Mouse (Mus musculus): ENCODE data around the gene Mapk1ip1l. TPM values are rescaled to one million over a fixed set of nuclear protein-coding genes. Genes with fewer than 3 reads are reported as not detected.
"Not testable (repeated sequence)": the region's sequence is repeated elsewhere in the genome, so short reads cannot be mapped to it uniquely, and the experiment has no call there.

Mapk1ip1l gene
- polyA plus RNA-seq, 1 experiment from 2014 or later: 38.1 TPM

GRCm38 (mm10) chr14:47309061-47309460, 11.0 kb downstream of the Mapk1ip1l start:
- no peak overlapping the region for H3K4me2 ChIP-seq (ENCODE audit: low read length)
- H3K27me3 ChIP-seq (ENCODE audit: insufficient read depth, low read length): no peaks in the 10 kb centered on the region
- no peaks in the 10 kb centered on the region for H3K9me3 ChIP-seq (replicated peaks; ENCODE audit: low read length)
- DNase-seq (ENCODE audit: low spot score) (no peak), ATAC-seq (replicated peaks; ENCODE audit: low FRiP score, low read depth) (no peak)
- no peak overlapping the region for H3K4me3 ChIP-seq (replicated peaks; ENCODE audit: low read depth, low read length)
- peaks cover 27% of the 10 kb centered on the region for H3K36me3 ChIP-seq (ENCODE audit: insufficient read depth, low read length)
- WGBS: 83% methylated on average over 1 of the region's 1 CpGs
- H3K27ac ChIP-seq: no peak overlapping the region
- H3K9ac ChIP-seq (ENCODE audit: low read depth, low read length): no peak overlapping the region
- no peak for TF ChIP-seq CTCF (IDR thresholded peaks at IDR 0.05; ENCODE audit: low read depth)
- no peaks in the 10 kb centered on the region; the same call in 1 of the 2 replicates for H3K4me1 ChIP-seq (replicated peaks; ENCODE audit: insufficient read depth, low read length)

GRCm38 (mm10) chr14:47310342-47311181, 12.5 kb downstream of the Mapk1ip1l start:
- DNase-seq (ENCODE audit: low spot score) (no peak), ATAC-seq (replicated peaks; ENCODE audit: low FRiP score, low read depth) (0 out of 2 replicates have a peak, but pooled peaks have one; percentile 7)
- Histone ChIP-seq H3K36me3 (ENCODE audit: insufficient read depth, low read length) (peaks cover 27% of the 10 kb centered on the region), H3K9ac (ENCODE audit: low read depth, low read length) (no peak overlapping the region), H3K4me2 (ENCODE audit: low read length) (no peak overlapping the region), H3K4me3 (replicated peaks; ENCODE audit: low read depth, low read length) (no peak overlapping the region), H3K9me3 (replicated peaks; ENCODE audit: low read length) (no peaks in the 10 kb centered on the region), H3K27me3 (ENCODE audit: insufficient read depth, low read length) (no peaks in the 10 kb centered on the region), H3K4me1 (replicated peaks; ENCODE audit: insufficient read depth, low read length) (no peaks in the 10 kb centered on the region), H3K27ac (no peak overlapping the region)
- no peak for TF ChIP-seq CTCF (IDR thresholded peaks at IDR 0.05; ENCODE audit: low read depth)
- WGBS: 97% methylated on average over 18 of the region's 18 CpGs

- Histone ChIP-seq H3K4me3 (replicated peaks; ENCODE audit: low read depth, low read length) (no peak overlapping the region), H3K4me2 (ENCODE audit: low read length) (no peak overlapping the region), H3K27me3 (ENCODE audit: insufficient read depth, low read length) (no peaks in the 10 kb centered on the region), H3K36me3 (ENCODE audit: insufficient read depth, low read length) (0 out of 2 replicates have a peak, but pooled peaks cover 16% of the 10 kb centered on the region), H3K9ac (ENCODE audit: low read depth, low read length) (no peak overlapping the region), H3K27ac (no peak overlapping the region), H3K9me3 (replicated peaks; ENCODE audit: low read length) (no peaks in the 10 kb centered on the region), H3K4me1 (replicated peaks; ENCODE audit: insufficient read depth, low read length) (no peaks in the 10 kb centered on the region)
- ATAC-seq (replicated peaks; ENCODE audit: low FRiP score, low read depth) (no peak), DNase-seq (ENCODE audit: low spot score) (no peak)
- WGBS: 85% methylated on average over 5 of the region's 5 CpGs
- TF ChIP-seq CTCF (IDR thresholded peaks at IDR 0.05; ENCODE audit: low read depth): no peak
Observed at GRCm38 (mm10) chr14:47319362-47319761, 21.3 kb downstream of the Mapk1ip1l start.

- not testable (repeated sequence) for H3K4me3 ChIP-seq (replicated peaks; ENCODE audit: low read depth, low read length); H3K9me3 ChIP-seq (replicated peaks; ENCODE audit: low read length); H3K4me1 ChIP-seq (replicated peaks; ENCODE audit: insufficient read depth, low read length); H3K27ac ChIP-seq; DNase-seq (ENCODE audit: low spot score); ATAC-seq (replicated peaks; ENCODE audit: low FRiP score, low read depth); H3K9ac ChIP-seq (ENCODE audit: low read depth, low read length); H3K27me3 ChIP-seq (ENCODE audit: insufficient read depth, low read length); H3K4me2 ChIP-seq (ENCODE audit: low read length)
- 81% methylated on average over 4 of the region's 8 CpGs for WGBS
- 0 out of 2 replicates have a peak, but pooled peaks cover 14% of the 10 kb centered on the region for H3K36me3 ChIP-seq (ENCODE audit: insufficient read depth, low read length)
Observed at GRCm38 (mm10) chr14:47321581-47321980, 23.5 kb downstream of the Mapk1ip1l start.

GRCm38 (mm10) chr14:47325965-47326761, 28.1 kb downstream of the Mapk1ip1l start:
- no peak overlapping the region for H3K4me3 ChIP-seq (replicated peaks; ENCODE audit: low read depth, low read length)
- TF ChIP-seq CTCF (IDR thresholded peaks at IDR 0.05; ENCODE audit: low read depth): no peak
- H3K4me1 ChIP-seq (replicated peaks; ENCODE audit: insufficient read depth, low read length): no peaks in the 10 kb centered on the region
- ATAC-seq (replicated peaks; ENCODE audit: low FRiP score, low read depth) (no peak), DNase-seq (ENCODE audit: low spot score) (no peak)
- 83% methylated on average over 9 of the region's 9 CpGs for WGBS
- H3K36me3 ChIP-seq (ENCODE audit: insufficient read depth, low read length): 0 out of 2 replicates have a peak, but pooled peaks cover 7% of the 10 kb centered on the region
- H3K27me3 ChIP-seq (ENCODE audit: insufficient read depth, low read length): no peaks in the 10 kb centered on the region
- no peak overlapping the region for H3K4me2 ChIP-seq (ENCODE audit: low read length)
- H3K9ac ChIP-seq (ENCODE audit: low read depth, low read length): no peak overlapping the region
- H3K27ac ChIP-seq: no peak overlapping the region
- no peaks in the 10 kb centered on the region for H3K9me3 ChIP-seq (replicated peaks; ENCODE audit: low read length)

- Histone ChIP-seq H3K9me3 (replicated peaks; ENCODE audit: low read length) (no peaks in the 10 kb centered on the region), H3K4me3 (replicated peaks; ENCODE audit: low read depth, low read length) (no peak overlapping the region), H3K4me1 (replicated peaks; ENCODE audit: insufficient read depth, low read length) (no peaks in the 10 kb centered on the region), H3K27me3 (ENCODE audit: insufficient read depth, low read length) (no peaks in the 10 kb centered on the region), H3K9ac (ENCODE audit: low read depth, low read length) (no peak overlapping the region), H3K4me2 (ENCODE audit: low read length) (no peak overlapping the region), H3K27ac (no peak overlapping the region), H3K36me3 (ENCODE audit: insufficient read depth, low read length) (0 out of 2 replicates have a peak, but pooled peaks cover 4% of the 10 kb centered on the region)
- ATAC-seq (replicated peaks; ENCODE audit: low FRiP score, low read depth) (no peak), DNase-seq (ENCODE audit: low spot score) (no peak)
- WGBS: 93% methylated on average over 5 of the region's 5 CpGs
- TF ChIP-seq CTCF (IDR thresholded peaks at IDR 0.05; ENCODE audit: low read depth): no peak
Observed at GRCm38 (mm10) chr14:47327347-47327746, 29.3 kb downstream of the Mapk1ip1l start.
